Comparison of ENCODE assay signal across 10 mouse cellular contexts in the genomic region with DNA sequence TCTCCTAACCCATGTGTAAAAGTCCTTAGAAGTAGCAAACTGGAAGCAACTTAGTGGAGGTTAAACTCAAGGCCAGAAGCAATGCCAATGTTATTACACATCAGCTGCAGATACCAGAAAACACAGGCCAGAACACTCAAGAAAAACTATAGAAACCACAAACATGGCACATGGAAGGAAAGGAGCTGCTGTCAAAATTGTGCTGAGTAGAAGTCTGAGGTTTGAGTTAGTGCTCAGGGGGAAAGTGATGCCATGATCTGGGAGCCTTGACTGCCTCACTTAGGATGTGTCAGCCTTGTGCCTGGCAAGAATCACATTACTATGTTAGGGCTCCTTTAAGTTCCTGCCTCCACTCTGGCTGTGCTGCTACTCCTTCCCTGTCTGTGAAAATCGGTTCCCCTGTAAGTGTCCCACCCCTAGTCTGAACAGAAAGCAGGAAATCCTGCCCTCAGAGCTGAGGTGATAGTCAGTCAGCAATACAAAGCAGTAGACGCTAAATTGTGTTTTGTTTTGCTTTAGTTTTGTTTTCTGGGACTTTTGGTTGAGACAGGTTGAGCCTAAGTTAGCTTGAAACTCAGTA. TPM values are rescaled to one million over a fixed set of nuclear protein-coding genes. Genes with fewer than 3 reads are reported as not detected.
DNase-seq lines count a peak whose midpoint lies in the region; ATAC-seq and TF ChIP-seq lines count a peak whose summit lies in the region.
"Had no signal": no experiment of that assay in that cellular context is flagged by ENCODE, and none has a peak within 500 bp of the region (broad histone marks: within the 10 kb centered on the region; RNA-seq: fewer than 3 reads in every experiment).

No protein-coding gene starts in this region.

- H3K36me3 ChIP-seq in stomach, embryonic 14.5 days (ENCODE audit: control insufficient read depth, insufficient read depth, low read length): no peaks in the 10 kb centered on the region
- H3K36me3 ChIP-seq in stomach, postnatal 0 days (ENCODE audit: control insufficient read depth, insufficient read depth, low read length): no peaks in the 10 kb centered on the region
- no peaks in the 10 kb centered on the region for H3K36me3 ChIP-seq in heart, embryonic 14.5 days (ENCODE audit: control insufficient read depth, insufficient read depth, low read length)
- H3K36me3 ChIP-seq: embryonic facial prominence, embryonic 12.5 days; G1E had no signal

- H3K27me3 ChIP-seq in stomach, embryonic 14.5 days (ENCODE audit: control insufficient read depth, insufficient read depth, low read length): no peaks in the 10 kb centered on the region
- no peaks in the 10 kb centered on the region for H3K27me3 ChIP-seq in stomach, postnatal 0 days (ENCODE audit: control insufficient read depth, insufficient read depth, low read length)
- H3K27me3 ChIP-seq in heart, embryonic 14.5 days (ENCODE audit: control insufficient read depth, insufficient read depth, low read length): no peaks in the 10 kb centered on the region
- H3K27me3 ChIP-seq: embryonic facial prominence, embryonic 12.5 days had no signal

- no peak for TF ChIP-seq EP300 in stomach, postnatal 0 days (optimal IDR thresholded peaks at IDR 0.05)

- TF ChIP-seq CTCF in stomach, postnatal 0 days (IDR thresholded peaks at IDR 0.05; ENCODE audit: low read depth): no peak

- H3K4me1 ChIP-seq in stomach, embryonic 14.5 days (ENCODE audit: control insufficient read depth, insufficient read depth, low read length): no peaks in the 10 kb centered on the region
- no peaks in the 10 kb centered on the region for H3K4me1 ChIP-seq in stomach, postnatal 0 days (replicated peaks; ENCODE audit: control insufficient read depth, insufficient read depth)
- H3K4me1 ChIP-seq in heart, embryonic 14.5 days (ENCODE audit: control insufficient read depth in 2 of 2, insufficient read depth in 2 of 2, low read length in 2 of 2): peaks cover 0 to 3% of the 10 kb centered on the region in 2 experiments; a peak in 2 of 4 replicates
- H3K4me1 ChIP-seq: embryonic facial prominence, embryonic 12.5 days had no signal

- no peaks in the 10 kb centered on the region for H3K9me3 ChIP-seq in stomach, embryonic 14.5 days (ENCODE audit: control insufficient read depth, low read depth, low read length)
- H3K9me3 ChIP-seq in stomach, postnatal 0 days (ENCODE audit: control insufficient read depth, low read length): no peaks in the 10 kb centered on the region
- H3K9me3 ChIP-seq in heart, embryonic 14.5 days (ENCODE audit: control insufficient read depth, low read length): no peaks in the 10 kb centered on the region
- H3K9me3 ChIP-seq: embryonic facial prominence, embryonic 12.5 days; G1E had no signal

- no peak overlapping the region for H3K9ac ChIP-seq in stomach, embryonic 14.5 days (replicated peaks; ENCODE audit: low read depth, low read length)
- H3K9ac ChIP-seq in stomach, postnatal 0 days (ENCODE audit: low read length): no peak overlapping the region
- peak overlapping the region; percentile 30; the same call in 1 of the 2 replicates for H3K9ac ChIP-seq in heart, embryonic 14.5 days (ENCODE audit: low read length)
- H3K9ac ChIP-seq: embryonic facial prominence, embryonic 12.5 days had no signal

- 31% methylated on average over 2 of the region's 2 CpGs for WGBS in stomach, embryonic 14.5 days
- WGBS in stomach, postnatal 0 days: 20% methylated on average over 2 of the region's 2 CpGs
- 23% methylated on average over 2 of the region's 2 CpGs for WGBS in heart, embryonic 14.5 days

- no peak for ATAC-seq in stomach, embryonic 14.5 days (ENCODE audit: insufficient number of reproducible peaks, insufficient read depth, low FRiP score, low read depth)
- no peak for ATAC-seq in stomach, postnatal 0 days (ENCODE audit: low FRiP score, low TSS enrichment)
- ATAC-seq in heart, embryonic 14.5 days (ENCODE audit: insufficient number of reproducible peaks, insufficient read depth, low FRiP score, low read depth): no peak
- no peak for ATAC-seq in erythroblast, adult 5-6 weeks (replicated peaks; ENCODE audit: low FRiP score, poor library complexity, severe bottlenecking)

- no peak overlapping the region for H3K4me2 ChIP-seq in stomach, embryonic 14.5 days (replicated peaks; ENCODE audit: low read depth, low read length)
- no peak overlapping the region for H3K4me2 ChIP-seq in stomach, postnatal 0 days (replicated peaks; ENCODE audit: low read depth)
- H3K4me2 ChIP-seq in heart, embryonic 14.5 days (ENCODE audit: low read length): 0 out of 2 replicates have a peak overlapping the region, but pooled peaks have one; percentile 13
- H3K4me2 ChIP-seq: embryonic facial prominence, embryonic 12.5 days had no signal

- 0 out of 2 replicates have a peak overlapping the region, but pooled peaks have one; percentile 39 for H3K27ac ChIP-seq in stomach, embryonic 14.5 days (ENCODE audit: low read length)
- H3K27ac ChIP-seq in stomach, postnatal 0 days (replicated peaks): no peak overlapping the region; the same call in 1 of the 2 replicates
- peak overlapping the region; percentile 18 to 77 for H3K27ac ChIP-seq in heart, embryonic 14.5 days (replicated peaks in 1 of 2; ENCODE audit: control insufficient read depth in 1 of 2, insufficient read depth in 1 of 2, low read depth in 2 of 2, low read length in 2 of 2)
- H3K27ac ChIP-seq: embryonic facial prominence, embryonic 12.5 days had no signal

- DNase-seq in stomach, postnatal 0 days (ENCODE audit: low spot score): no peak
- DNase-seq in kidney, postnatal 10 days: peak; percentile 30
- DNase-seq in right cerebral cortex, adult 18-20 months: no peak
- no peak for DNase-seq in thymus, postnatal 4 days
- DNase-seq: thymus, adult 18-20 months had no signal

- H3K4me3 ChIP-seq in stomach, embryonic 14.5 days (ENCODE audit: low read depth, low read length): no peak overlapping the region
- no peak overlapping the region for H3K4me3 ChIP-seq in stomach, postnatal 0 days (ENCODE audit: low read depth, low read length)
- no peak overlapping the region for H3K4me3 ChIP-seq in heart, embryonic 14.5 days (ENCODE audit: control insufficient read depth in 1 of 2, insufficient read depth in 1 of 2, low read depth in 1 of 2, low read length in 2 of 2)
- H3K4me3 ChIP-seq: embryonic facial prominence, embryonic 12.5 days had no signal

RNA-seq across cellular contexts. Expression of a gene that starts 3.1 kb away (rescaled TPM):
- polyA plus RNA-seq in stomach, embryonic 14.5 days (2014; fragmentation: Nextera tagmentation; extraction: Ambion mirVana): 33.3 and 36.8 TPM in 2 replicates
- polyA plus RNA-seq in stomach, postnatal 0 days (2015; fragmentation: Nextera tagmentation; extraction: Ambion mirVana): 14.2 and 15.0 TPM in 2 replicates
- 29.4 and 31.2 TPM in 2 replicates for polyA plus RNA-seq in heart, embryonic 14.5 days (2014; fragmentation: Nextera tagmentation; extraction: Ambion mirVana)
- not detected in 2 replicates for total RNA-seq in erythroblast, adult 5-6 weeks (2015; ENCODE audit: low replicate concordance)
- 0.34 and 0.98 TPM in 2 replicates for total RNA-seq in erythroblast, adult 5-6 weeks (2017; ENCODE audit: low replicate concordance)
